Mouse (Mus musculus) limb, embryonic 10.5 days (tissue): ENCODE results near the gene Shroom1. TPM values are rescaled to one million over a fixed set of nuclear protein-coding genes. Genes with fewer than 3 reads are reported as not detected.

Experiments
- DNase-seq: peaks from one replicate; pipeline ENCODE4 v3.0.0-alpha.2; 2017; ENCODE audit warnings: low spot score
- H3K27ac ChIP-seq: fragments of 300-500 bp; sonication (generic); 2 replicates; pipeline ENCODE4 v1.5.1; 2016; ENCODE audit warnings: mild to moderate bottlenecking
- H3K27me3 ChIP-seq: fragments of 300-500 bp; sonication (generic); 2 replicates; pipeline ENCODE4 v1.6.1; 2016; ENCODE audit warnings: low read depth, mild to moderate bottlenecking; ENCODE audit not compliant: poor library complexity, severe bottlenecking
- H3K36me3 ChIP-seq: fragments of 300-500 bp; sonication (generic); 2 replicates; pipeline ENCODE4 v1.6.1; 2016; ENCODE audit warnings: mild to moderate bottlenecking, moderate library complexity
- H3K4me1 ChIP-seq: fragments of 300-500 bp; sonication (generic); 2 replicates; pipeline ENCODE4 v1.6.1; 2016
- H3K4me3 ChIP-seq: fragments of 300-500 bp; sonication (generic); 2 replicates; pipeline ENCODE4 v1.5.1; 2016; ENCODE audit warnings: mild to moderate bottlenecking, moderate library complexity
- H3K9me3 ChIP-seq: fragments of 300-500 bp; sonication (generic); replicated peaks from 2 replicates; pipeline ENCODE4 v1.6.1; 2016; ENCODE audit warnings: mild to moderate bottlenecking
- WGBS: fragments of 180-500 bp; shearing (Covaris S2); methylation state at CpG from one replicate; pipeline ENCODE4 v1.1.7; 2016; 5-methylcytosine and 5-hydroxymethylcytosine counted together
- polyA plus RNA-seq: library from polyadenylated mRNA; unstranded; fragments of >200 nt; fragmentation: Nextera tagmentation; extraction: Ambion mirVana; gene quantifications from 2 replicates; pipeline ENCODE4 v1.2.1, GENCODE M21; 2016

Shroom1 gene
- polyA plus RNA-seq, 1 experiment from 2014 or later, result 3.9 TPM

GRCm38 (mm10) chr11:53491954-53492401 lies 35.0 kb downstream of the Shroom1 start:
- no peaks in the 10 kb centered on the region for H3K36me3 ChIP-seq
- H3K27me3 ChIP-seq, result peaks cover 19% of the 10 kb centered on the region
- peak overlapping the region; percentile 61; the same call in 1 of the 2 replicates for H3K27ac ChIP-seq
- no peak for DNase-seq
- no peaks in the 10 kb centered on the region for H3K9me3 ChIP-seq
- no peak overlapping the region for H3K4me3 ChIP-seq
- 47% methylated on average over 8 of the region's 8 CpGs for WGBS
- H3K4me1 ChIP-seq, result peaks cover 21% of the 10 kb centered on the region

- Histone ChIP-seq H3K4me1 (peaks cover 16% of the 10 kb centered on the region), H3K27ac (no peak overlapping the region), H3K36me3 (no peaks in the 10 kb centered on the region), H3K27me3 (peaks cover 13% of the 10 kb centered on the region; the same call in 1 of the 2 replicates), H3K4me3 (no peak overlapping the region), H3K9me3 (no peaks in the 10 kb centered on the region)
- no peak for DNase-seq
- 22% methylated on average over 3 of the region's 3 CpGs for WGBS
Measured at GRCm38 (mm10) chr11:53493243-53493955, 36.4 kb downstream of the Shroom1 start.

GRCm38 (mm10) chr11:53495417-53495816 lies 38.4 kb downstream of the Shroom1 start:
- WGBS, result 81% methylated on average over 6 of the region's 6 CpGs
- Histone ChIP-seq H3K9me3 (no peaks in the 10 kb centered on the region), H3K36me3 (no peaks in the 10 kb centered on the region), H3K4me3 (no peak overlapping the region), H3K4me1 (peaks cover 17% of the 10 kb centered on the region), H3K27me3 (peaks cover 22% of the 10 kb centered on the region; the same call in 1 of the 2 replicates), H3K27ac (no peak overlapping the region)
- no peak for DNase-seq

- H3K27me3 ChIP-seq, result peaks cover 22% of the 10 kb centered on the region; the same call in 1 of the 2 replicates
- H3K36me3 ChIP-seq, result no peaks in the 10 kb centered on the region
- no peak overlapping the region for H3K4me3 ChIP-seq
- H3K27ac ChIP-seq, result no peak overlapping the region
- 81% methylated on average over 6 of the region's 6 CpGs for WGBS
- DNase-seq, result no peak
- no peaks in the 10 kb centered on the region for H3K9me3 ChIP-seq
- H3K4me1 ChIP-seq, result peaks cover 20% of the 10 kb centered on the region
Measured at GRCm38 (mm10) chr11:53496946-53497345, 39.9 kb downstream of the Shroom1 start.

- Histone ChIP-seq H3K27me3 (peaks cover 22% of the 10 kb centered on the region; the same call in 1 of the 2 replicates), H3K4me3 (peak overlapping the region; percentile 32), H3K9me3 (no peaks in the 10 kb centered on the region), H3K36me3 (no peaks in the 10 kb centered on the region), H3K4me1 (peaks cover 16% of the 10 kb centered on the region), H3K27ac (no peak overlapping the region)
- DNase-seq, result no peak
- 11% methylated on average over 11 of the region's 11 CpGs for WGBS
Measured at GRCm38 (mm10) chr11:53500569-53500968, 43.6 kb downstream of the Shroom1 start.

- Histone ChIP-seq H3K36me3 (no peaks in the 10 kb centered on the region), H3K27me3 (peaks cover 18% of the 10 kb centered on the region; the same call in 1 of the 2 replicates), H3K9me3 (no peaks in the 10 kb centered on the region), H3K27ac (no peak overlapping the region), H3K4me1 (peaks cover 16% of the 10 kb centered on the region), H3K4me3 (no peak overlapping the region)
- no peak for DNase-seq
- 81% methylated on average over 8 of the region's 8 CpGs for WGBS
Measured at GRCm38 (mm10) chr11:53502039-53502765, 45.2 kb downstream of the Shroom1 start.

- DNase-seq, result no peak
Measured at GRCm38 (mm10) chr11:53503738-53504137, 46.7 kb downstream of the Shroom1 start.

GRCm38 (mm10) chr11:53504376-53504775 lies 47.4 kb downstream of the Shroom1 start:
- Histone ChIP-seq H3K9me3 (no peaks in the 10 kb centered on the region), H3K4me1 (peaks cover 16% of the 10 kb centered on the region), H3K36me3 (no peaks in the 10 kb centered on the region), H3K4me3 (no peak overlapping the region), H3K27ac (0 out of 2 replicates have a peak overlapping the region, but pooled peaks have one; percentile 21), H3K27me3 (peaks cover 7% of the 10 kb centered on the region; the same call in 1 of the 2 replicates)
- WGBS, result 92% methylated on average over 8 of the region's 8 CpGs
- no peak for DNase-seq

More at GRCm38 (mm10) chr11:53503738-53504137, 46.7 kb downstream of the Shroom1 start:
- Histone ChIP-seq H3K4me3 (no peak overlapping the region), H3K9me3 (no peaks in the 10 kb centered on the region), H3K27ac (no peak overlapping the region), H3K27me3 (peaks cover 11% of the 10 kb centered on the region; the same call in 1 of the 2 replicates), H3K4me1 (peaks cover 16% of the 10 kb centered on the region), H3K36me3 (no peaks in the 10 kb centered on the region)
- 90% methylated on average over 5 of the region's 5 CpGs for WGBS

- no peaks in the 10 kb centered on the region for H3K36me3 ChIP-seq
- no peaks in the 10 kb centered on the region for H3K9me3 ChIP-seq
- H3K27ac ChIP-seq, result 0 out of 2 replicates have a peak overlapping the region, but pooled peaks have one; percentile 21
- H3K4me1 ChIP-seq, result peaks cover 16% of the 10 kb centered on the region
- 84% methylated on average over 5 of the region's 5 CpGs for WGBS
- DNase-seq, result no peak
- no peaks in the 10 kb centered on the region for H3K27me3 ChIP-seq
- H3K4me3 ChIP-seq, result no peak overlapping the region
Measured at GRCm38 (mm10) chr11:53505026-53505663, 48.1 kb downstream of the Shroom1 start.

- 93% methylated on average over 9 of the region's 9 CpGs for WGBS
- no peak overlapping the region for H3K4me3 ChIP-seq
- no peaks in the 10 kb centered on the region for H3K36me3 ChIP-seq
- no peaks in the 10 kb centered on the region for H3K27me3 ChIP-seq
- H3K9me3 ChIP-seq, result no peaks in the 10 kb centered on the region
- H3K27ac ChIP-seq, result no peak overlapping the region
- no peak for DNase-seq
- peaks cover 8% of the 10 kb centered on the region; the same call in 1 of the 2 replicates for H3K4me1 ChIP-seq
Measured at GRCm38 (mm10) chr11:53507098-53507805, 50.2 kb downstream of the Shroom1 start.

- no peak overlapping the region for H3K27ac ChIP-seq
- WGBS, result 91% methylated on average over 7 of the region's 7 CpGs
- H3K36me3 ChIP-seq, result no peaks in the 10 kb centered on the region
- H3K4me1 ChIP-seq, result peaks cover 8% of the 10 kb centered on the region; the same call in 1 of the 2 replicates
- no peak overlapping the region for H3K4me3 ChIP-seq
- no peak for DNase-seq
- no peaks in the 10 kb centered on the region for H3K27me3 ChIP-seq
- H3K9me3 ChIP-seq, result no peaks in the 10 kb centered on the region
Measured at GRCm38 (mm10) chr11:53508152-53508551, 51.1 kb downstream of the Shroom1 start.

GRCm38 (mm10) chr11:53508591-53508990 lies 51.6 kb downstream of the Shroom1 start:
- H3K27me3 ChIP-seq, result no peaks in the 10 kb centered on the region
- DNase-seq, result no peak

More at GRCm38 (mm10) chr11:53508591-53508990, 51.6 kb downstream of the Shroom1 start:
- no peak overlapping the region for H3K27ac ChIP-seq
- H3K9me3 ChIP-seq, result no peaks in the 10 kb centered on the region
- peaks cover 8% of the 10 kb centered on the region; the same call in 1 of the 2 replicates for H3K4me1 ChIP-seq
- no peak overlapping the region for H3K4me3 ChIP-seq
- WGBS, result 49% methylated on average over 3 of the region's 3 CpGs
- no peaks in the 10 kb centered on the region for H3K36me3 ChIP-seq
